In the genomic region with DNA sequence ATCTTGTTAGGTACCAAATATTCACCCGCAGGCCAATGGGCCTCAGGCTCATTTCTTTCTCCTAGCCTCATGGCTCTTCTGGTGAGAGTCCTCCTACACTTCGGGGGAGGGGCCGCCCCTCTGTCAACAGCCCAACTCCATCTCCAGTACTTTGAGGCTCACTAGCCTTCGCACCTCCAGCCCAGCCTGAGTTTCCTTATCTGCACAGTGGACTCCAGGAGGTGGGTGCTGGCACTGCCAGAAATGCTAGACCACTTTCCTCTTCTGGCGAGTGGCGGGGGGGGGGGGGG, we compare ENCODE assay signal across 11 mouse cellular contexts. TPM values are rescaled to one million over a fixed set of nuclear protein-coding genes. Genes with fewer than 3 reads are reported as not detected.
DNase-seq lines count a peak whose midpoint lies in the region; ATAC-seq lines count a peak whose summit lies in the region.
"Had no signal": no experiment of that assay in that cellular context is flagged by ENCODE, and none has a peak within 500 bp of the region (broad histone marks: within the 10 kb centered on the region; RNA-seq: fewer than 3 reads in every experiment).

No protein-coding gene starts in this region.

- H3K36me3 ChIP-seq in heart, embryonic 14.5 days (ENCODE audit: control insufficient read depth, insufficient read depth, low read length): no peaks in the 10 kb centered on the region
- H3K36me3 ChIP-seq in neural tube, embryonic 13.5 days: no peaks in the 10 kb centered on the region
- no peaks in the 10 kb centered on the region for H3K36me3 ChIP-seq in hindbrain, embryonic 16.5 days (ENCODE audit: control insufficient read depth, insufficient read depth, low read length)

- DNase-seq in heart, postnatal 25 days (ENCODE audit: low spot score): no peak
- no peak for DNase-seq in neural tube, embryonic 10.5 days (ENCODE audit: extremely low spot score, low spot score)
- DNase-seq in adrenal gland, postnatal 14 days: no peak
- no peak for DNase-seq in ovary, postnatal 14 days (ENCODE audit: low spot score)
- DNase-seq in retina, postnatal 1 day: no peak
- DNase-seq: adrenal gland, postnatal 10 days; lung, postnatal 14 days had no signal

- peaks cover 33 to 49% of the 10 kb centered on the region in 2 experiments for H3K4me1 ChIP-seq in heart, embryonic 14.5 days (ENCODE audit: control insufficient read depth in 2 of 2, insufficient read depth in 2 of 2, low read length in 2 of 2)
- H3K4me1 ChIP-seq in neural tube, embryonic 13.5 days (replicated peaks): peaks cover 77% of the 10 kb centered on the region
- H3K4me1 ChIP-seq in hindbrain, embryonic 16.5 days (ENCODE audit: control insufficient read depth, insufficient read depth, low read depth, low read length): peaks cover 35% of the 10 kb centered on the region

- no peak for ATAC-seq in heart, embryonic 14.5 days (ENCODE audit: insufficient number of reproducible peaks, insufficient read depth, low FRiP score, low read depth)
- ATAC-seq in neural tube, embryonic 13.5 days (ENCODE audit: low read depth): no peak
- no peak for ATAC-seq in hindbrain, embryonic 16.5 days

- peak overlapping the region; percentile 63 for H3K4me2 ChIP-seq in heart, embryonic 14.5 days (ENCODE audit: low read length)
- H3K4me2 ChIP-seq in neural tube, embryonic 13.5 days: no peak overlapping the region; the same call in 1 of the 2 replicates
- no peak overlapping the region for H3K4me2 ChIP-seq in hindbrain, embryonic 16.5 days (ENCODE audit: low read length)

- intact Hi-C loops in heart, postnatal 25 days (cut with DNase I): no loop called here

- 10% methylated on average over 4 of the region's 6 CpGs for WGBS in heart, embryonic 14.5 days
- 8% methylated on average over 5 of the region's 6 CpGs for whole genome bisulfite sequencing in neural tube, embryonic 13.5 days
- 20% methylated on average over 5 of the region's 6 CpGs for WGBS in hindbrain, embryonic 16.5 days

- no peaks in the 10 kb centered on the region for H3K9me3 ChIP-seq in heart, embryonic 14.5 days (ENCODE audit: control insufficient read depth, low read length)
- H3K9me3 ChIP-seq in neural tube, embryonic 13.5 days: no peaks in the 10 kb centered on the region
- H3K9me3 ChIP-seq in hindbrain, embryonic 16.5 days (ENCODE audit: control insufficient read depth, low read length): no peaks in the 10 kb centered on the region

- peak overlapping the region; percentile 2 to 71 for H3K27ac ChIP-seq in heart, embryonic 14.5 days (replicated peaks in 1 of 2; ENCODE audit: control insufficient read depth in 1 of 2, insufficient read depth in 1 of 2, low read depth in 2 of 2, low read length in 2 of 2)
- H3K27ac ChIP-seq in neural tube, embryonic 13.5 days (replicated peaks): peak overlapping the region; percentile 96
- peak overlapping the region; percentile 27; the same call in 1 of the 2 replicates for H3K27ac ChIP-seq in hindbrain, embryonic 16.5 days (ENCODE audit: low read depth, low read length)

- H3K4me3 ChIP-seq in heart, embryonic 14.5 days (ENCODE audit: control insufficient read depth in 1 of 2, insufficient read depth in 1 of 2, low read depth in 1 of 2, low read length in 2 of 2): no peak overlapping the region
- H3K4me3 ChIP-seq in neural tube, embryonic 13.5 days: no peak overlapping the region
- H3K4me3 ChIP-seq in hindbrain, embryonic 16.5 days (ENCODE audit: low read length): no peak overlapping the region

- H3K9ac ChIP-seq in heart, embryonic 14.5 days (ENCODE audit: low read length): peak overlapping the region; percentile 68; the same call in 1 of the 2 replicates
- H3K9ac ChIP-seq in neural tube, embryonic 13.5 days: peak overlapping the region; percentile 63
- H3K9ac ChIP-seq in hindbrain, embryonic 16.5 days (ENCODE audit: low read depth, low read length): no peak overlapping the region; the same call in 1 of the 2 replicates

- H3K27me3 ChIP-seq in heart, embryonic 14.5 days (ENCODE audit: control insufficient read depth, insufficient read depth, low read length): no peaks in the 10 kb centered on the region
- no peaks in the 10 kb centered on the region for H3K27me3 ChIP-seq in neural tube, embryonic 13.5 days
- H3K27me3 ChIP-seq in hindbrain, embryonic 16.5 days (replicated peaks; ENCODE audit: control insufficient read depth, insufficient read depth, low read length): no peaks in the 10 kb centered on the region
- H3K27me3 ChIP-seq: CH12.LX had no signal

RNA-seq across cellular contexts. Expression of a gene that starts 10.9 kb away (rescaled TPM):
- 3.2 and 3.8 TPM in 2 replicates for polyA plus RNA-seq in heart, embryonic 14.5 days (2014; fragmentation: Nextera tagmentation; extraction: Ambion mirVana)
- total RNA-seq in heart, postnatal 25 days (2021): 1 to 10 TPM; 1.2 TPM
- 0.39 and 0.98 TPM in 2 replicates for polyA plus RNA-seq in neural tube, embryonic 13.5 days (2015; fragmentation: Nextera tagmentation; extraction: Ambion mirVana)
- 0.19 and 0.99 TPM in 2 replicates for polyA plus RNA-seq in hindbrain, embryonic 16.5 days (2015; fragmentation: Nextera tagmentation; extraction: Ambion mirVana)
- 1.6 and 3.5 TPM in 2 replicates for total RNA-seq in adrenal gland, postnatal 14 days (2021)

Comparison
In these comparisons a context has a peak if more than half of its experiments do, and no peak if none do; other contexts are left out.
1. H3K27ac ChIP-seq: peak in every context shown above with its lines; median percentile 96 in neural tube, embryonic 13.5 days; 36 in heart, embryonic 14.5 days; 27 in hindbrain, embryonic 16.5 days.